Mouse (Mus musculus) bone marrow macrophage, adult 2 months (primary cell): ENCODE measurements around the gene Col10a1.

Experiments
- CTCF ChIP-seq: IDR thresholded peaks from 2 replicates; pipeline ENCODE4 v1.5.1; 2012; ENCODE audit warnings: low read depth, mild to moderate bottlenecking, low read length, moderate library complexity
- POLR2A ChIP-seq: IDR thresholded peaks from 2 replicates; pipeline ENCODE4 v1.6.1; 2012; ENCODE audit warnings: mild to moderate bottlenecking, low read depth, low read length, borderline replicate concordance

- no peak for TF ChIP-seq POLR2A
- no peak for TF ChIP-seq CTCF
Observed at GRCm38 (mm10) chr10:34373332-34373731, 16.4 kb upstream of the Col10a1 start.
